Mouse (Mus musculus) cerebellum, postnatal 36 days (tissue): ENCODE data around the gene Lrriq4.
A peak's percentile ranks its signal among the peaks of the same experiment; 100 is the strongest.
"Not testable (repeated sequence)": the region's sequence is repeated elsewhere in the genome, so short reads cannot be mapped to it uniquely, and the experiment has no call there.

Experiments
- DNase-seq, 2 experiments: peaks; one replicate each; pipeline ENCODE4 v3.0.0; 2021 to 2022; ENCODE audit warnings: mixed read lengths in 2 of 2

The Lrriq4 gene

GRCm38 (mm10) chr3:30687216-30687615 is 42.9 kb downstream of the Lrriq4 start:
- no peak for DNase-seq

- no peak for DNase-seq
Measured at GRCm38 (mm10) chr3:30690976-30691375, 46.7 kb downstream of the Lrriq4 start.

DNA sequence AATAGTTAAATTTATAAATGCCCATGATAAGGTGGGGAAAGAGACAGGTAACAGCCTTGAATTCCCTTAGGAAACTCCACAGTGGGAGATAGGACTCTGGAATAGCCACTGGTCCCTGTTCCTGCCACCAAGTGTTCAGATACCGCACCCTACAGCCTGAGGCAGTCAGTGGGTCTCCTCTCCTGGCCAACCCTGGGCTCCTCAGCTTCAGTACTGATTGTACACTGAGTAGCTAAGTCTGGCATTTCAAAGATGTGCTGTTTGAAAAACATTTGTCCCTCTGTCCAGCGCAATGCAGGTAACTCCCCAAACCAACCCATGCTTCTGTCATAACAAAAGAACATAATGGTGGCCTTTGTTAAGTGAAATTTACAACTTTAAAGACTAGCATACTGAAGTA is 51.4 kb downstream of the Lrriq4 start:
- DNase-seq = no peak

GRCm38 (mm10) chr3:30696346-30696745 is 52.0 kb downstream of the Lrriq4 start:
- peak; percentile 63 to 67 for DNase-seq

DNA sequence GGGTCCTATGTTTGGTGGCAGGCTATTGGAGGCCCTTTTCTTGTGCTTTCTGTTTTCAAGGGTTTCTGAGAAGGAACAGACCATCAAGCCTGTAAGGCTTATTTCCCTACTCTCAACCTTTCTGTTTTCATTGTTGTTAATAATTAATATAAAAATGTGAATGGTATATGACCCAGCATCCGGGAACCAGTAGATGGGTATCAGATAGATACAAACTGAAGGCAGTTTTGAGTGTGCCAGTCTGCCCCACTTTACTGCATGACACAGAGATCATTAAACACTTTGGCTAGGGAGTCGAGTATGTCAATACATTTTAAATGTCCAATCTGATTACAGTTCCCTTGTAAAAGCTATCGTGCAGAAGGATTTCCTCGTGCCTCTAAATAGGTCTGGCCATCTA is 53.6 kb downstream of the Lrriq4 start:
- no peak for DNase-seq

GRCm38 (mm10) chr3:30699711-30700505 is 55.6 kb downstream of the Lrriq4 start, which contains the start of gene Lrrc31:
Gene Lrrc31 (minus strand): TSS chr3:30699843.
- not testable (repeated sequence) for DNase-seq

DNA sequence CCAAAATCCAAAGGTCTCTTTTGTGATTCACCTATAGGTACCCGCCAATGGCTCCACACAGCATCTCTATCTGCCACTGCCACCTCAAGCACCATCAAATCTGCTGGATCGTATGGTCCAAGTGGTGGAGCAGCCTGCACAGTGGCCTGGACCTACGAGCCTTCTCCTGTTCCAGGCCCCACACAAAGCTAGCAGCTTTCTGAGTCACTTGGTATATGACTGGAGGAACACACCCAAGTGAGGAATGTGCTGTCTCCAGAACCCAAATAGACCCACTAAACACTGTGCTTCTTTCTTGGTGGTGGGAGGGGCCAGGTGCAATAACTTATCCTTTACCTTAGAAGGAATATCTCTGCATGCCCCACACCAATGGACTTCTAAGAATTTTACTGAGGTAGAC is 61.7 kb downstream of the Lrriq4 start:
- no peak for DNase-seq

DNA sequence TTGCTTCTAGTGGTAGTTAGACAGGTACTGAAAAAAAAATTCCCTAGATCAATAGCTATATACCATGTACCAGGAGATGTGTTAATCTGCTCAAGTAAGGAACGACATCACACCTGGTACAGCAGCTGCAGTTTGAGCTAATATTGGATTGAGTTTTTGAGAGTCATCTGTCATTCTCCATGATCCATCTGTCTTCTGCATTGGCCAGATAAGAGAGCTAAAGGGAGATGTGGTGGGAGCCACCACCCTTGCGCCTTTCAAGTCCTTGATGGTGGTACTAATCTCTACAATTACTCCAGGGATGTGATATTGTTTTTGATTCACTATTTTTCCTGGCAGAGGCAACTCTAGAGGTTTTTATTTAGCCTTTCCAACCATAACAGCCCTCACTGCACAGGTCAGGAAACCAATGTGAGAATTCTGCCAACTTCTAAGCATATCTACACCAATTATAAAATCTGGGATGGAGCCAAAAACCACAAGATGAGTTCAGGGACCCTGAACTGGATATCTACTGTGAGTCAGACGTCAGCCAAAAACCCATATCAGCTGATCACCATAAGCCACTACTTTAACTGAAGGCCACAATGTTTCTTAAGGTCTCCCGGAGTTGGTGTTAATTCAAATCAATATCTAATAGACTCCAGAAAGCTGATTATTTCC is 62.4 kb downstream of the Lrriq4 start:
- no peak for DNase-seq

DNA sequence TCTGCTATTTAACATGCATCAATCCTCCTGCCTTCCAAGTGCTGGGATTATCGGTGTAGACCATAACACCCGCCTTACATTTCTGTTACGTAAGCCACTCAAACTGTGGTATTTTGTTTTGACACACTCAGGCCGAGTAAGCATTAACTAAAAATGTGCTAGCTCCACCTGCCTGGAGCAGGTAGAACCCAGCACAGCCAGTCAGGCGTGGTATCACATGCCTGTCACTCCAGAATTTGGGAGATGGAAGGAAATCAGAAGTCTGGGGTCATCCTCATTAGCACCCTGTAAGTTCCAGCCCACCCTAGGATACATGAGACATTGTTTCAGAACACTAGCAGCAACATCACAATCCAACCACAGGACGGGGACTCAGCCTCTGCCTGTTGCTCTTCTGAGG is 65.9 kb downstream of the Lrriq4 start:
- DNase-seq = no peak

GRCm38 (mm10) chr3:30713334-30713733 is 69.0 kb downstream of the Lrriq4 start:
- no peak for DNase-seq

DNA sequence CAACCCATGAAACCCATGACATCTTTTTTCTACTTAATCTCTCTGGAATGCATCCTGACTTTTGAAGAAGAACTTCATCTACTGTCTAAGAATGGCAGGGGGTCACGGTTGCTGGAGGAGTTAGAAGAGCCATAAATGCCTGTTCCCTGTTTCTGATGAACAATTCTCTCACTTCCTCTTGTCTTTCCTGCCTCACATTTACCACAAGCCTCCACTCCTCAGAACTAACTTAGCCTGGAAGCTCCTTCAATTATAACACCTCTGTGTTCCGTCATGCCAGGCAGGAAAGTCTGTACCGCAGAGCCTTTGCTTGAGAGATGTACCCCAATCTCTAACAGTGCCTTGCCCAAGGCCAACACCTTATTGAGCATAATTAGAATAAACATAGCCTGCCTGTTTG is 74.3 kb downstream of the Lrriq4 start:
- no peak for DNase-seq
